Mouse (Mus musculus): ENCODE data around the gene Large1.

GRCm38 (mm10) chr8:73276015-73276414, 77.3 kb downstream of the Large1 start:
- TF ChIP-seq EP300 (IDR thresholded peaks at IDR 0.05; ENCODE audit: low read length) = no peak
- TF ChIP-seq POLR2A (IDR thresholded peaks at IDR 0.05; ENCODE audit: low read depth, low read length) = no peak
- no peak for TF ChIP-seq TCF12 (IDR thresholded peaks at IDR 0.05; ENCODE audit: low read depth, low read length)
- TF ChIP-seq RCOR1 (conservative IDR thresholded peaks at IDR 0.05; ENCODE audit: low read depth, low read length) = no peak
- no peak for TF ChIP-seq CTCF (conservative IDR thresholded peaks at IDR 0.05 in 1 of 2, IDR thresholded peaks at IDR 0.05 in 1 of 2; ENCODE audit: low read depth in 2 of 2, low read length in 2 of 2)
- no peak for TF ChIP-seq MAFK (IDR thresholded peaks at IDR 0.05; ENCODE audit: insufficient replicate concordance, low read length)
- no peak for TF ChIP-seq CHD2 (IDR thresholded peaks at IDR 0.05; ENCODE audit: low read length)

Measured in CH12.LX (cell line).